Mouse (Mus musculus) small intestine, adult 2 months (tissue): Measurements from ENCODE around the gene Rad9b. TPM values are rescaled to one million over a fixed set of nuclear protein-coding genes. Genes with fewer than 3 reads are reported as not detected.

Experiments used
- H3K27ac ChIP-seq: fragments of 200-500 bp; 2 replicates; pipeline ENCODE4 v1.5.1; 2012; ENCODE audit warnings: low read depth, low read length, control low read depth, inconsistent platforms; ENCODE audit not compliant: insufficient read depth
- H3K27me3 ChIP-seq: fragments of 200-500 bp; 2 replicates; pipeline ENCODE4 v1.6.1; 2012; ENCODE audit warnings: mild to moderate bottlenecking, moderate library complexity, low read length, inconsistent platforms; ENCODE audit not compliant: control insufficient read depth, insufficient read depth
- H3K36me3 ChIP-seq: fragments of 200-500 bp; 2 replicates; pipeline ENCODE4 v1.6.1; 2012; ENCODE audit warnings: mild to moderate bottlenecking, low read length, control low read depth, inconsistent platforms; ENCODE audit not compliant: control insufficient read depth, insufficient read depth
- H3K4me1 ChIP-seq: fragments of 200-500 bp; 2 replicates; pipeline ENCODE4 v1.6.1; 2012; ENCODE audit warnings: low read length, inconsistent platforms, mixed read lengths; ENCODE audit not compliant: control insufficient read depth, insufficient read depth, insufficient read length
- H3K4me3 ChIP-seq: fragments of 200-500 bp; 2 replicates; pipeline ENCODE4 v1.5.1; 2012; ENCODE audit warnings: low read depth, mild to moderate bottlenecking, control low read depth, inconsistent platforms, low read length, moderate library complexity
- CTCF ChIP-seq: fragments of 200-500 bp; IDR thresholded peaks from 2 replicates; pipeline ENCODE4 v1.5.1; 2012; ENCODE audit warnings: low read depth, mild to moderate bottlenecking, control low read depth, inconsistent platforms, low read length, moderate library complexity, mixed read lengths; ENCODE audit not compliant: insufficient replicate concordance, insufficient read length; ENCODE audit errors: extremely low read depth
- POLR2A ChIP-seq: fragments of 200-500 bp; IDR thresholded peaks from 2 replicates; pipeline ENCODE4 v1.6.1; 2012; ENCODE audit warnings: low read depth, mild to moderate bottlenecking, control low read depth, inconsistent platforms, low read length, moderate library complexity
- WGBS: fragments of 180-500 bp; shearing (Covaris S2); methylation state at CpG from one replicate; pipeline ENCODE4 v1.1.7; 2018; 5-methylcytosine and 5-hydroxymethylcytosine counted together
- polyA plus RNA-seq: library from polyadenylated mRNA; depleted of rRNA; stranded (reverse); fragments of >200 nt; gene quantifications from 2 replicates; pipeline ENCODE4 v1.2.3, GENCODE M21; 2012

Gene Rad9b
- polyA plus RNA-seq, 1 experiment, result 0.98 TPM

- no peak for TF ChIP-seq POLR2A
- TF ChIP-seq CTCF, result no peak
- 85% methylated on average over 7 of the region's 7 CpGs for WGBS
- no peak overlapping the region for H3K27ac ChIP-seq
- H3K36me3 ChIP-seq, result no peaks in the 10 kb centered on the region
- no peak overlapping the region for H3K4me3 ChIP-seq
- peaks cover 4% of the 10 kb centered on the region; the same call in 1 of the 2 replicates for H3K4me1 ChIP-seq
- no peaks in the 10 kb centered on the region for H3K27me3 ChIP-seq
Measured at GRCm38 (mm10) chr5:122336554-122337294, 17.3 kb downstream of the Rad9b start.

GRCm38 (mm10) chr5:122334682-122335081 is 19.4 kb downstream of the Rad9b start:
- peaks cover 4% of the 10 kb centered on the region; the same call in 1 of the 2 replicates for H3K4me1 ChIP-seq
- TF ChIP-seq CTCF, result no peak
- TF ChIP-seq POLR2A, result no peak
- H3K27me3 ChIP-seq, result no peaks in the 10 kb centered on the region
- H3K36me3 ChIP-seq, result no peaks in the 10 kb centered on the region
- H3K27ac ChIP-seq, result no peak overlapping the region
- 25% methylated on average over 3 of the region's 3 CpGs for WGBS
- no peak overlapping the region for H3K4me3 ChIP-seq

GRCm38 (mm10) chr5:122330269-122330668 is 23.8 kb downstream of the Rad9b start:
- Histone ChIP-seq H3K36me3 (peaks cover 8% of the 10 kb centered on the region), H3K27me3 (no peaks in the 10 kb centered on the region), H3K27ac (no peak overlapping the region), H3K4me3 (no peak overlapping the region), H3K4me1 (peaks cover 4% of the 10 kb centered on the region; the same call in 1 of the 2 replicates)
- TF ChIP-seq CTCF, result no peak
- no peak for TF ChIP-seq POLR2A
- 69% methylated on average over 4 of the region's 4 CpGs for WGBS

GRCm38 (mm10) chr5:122327283-122327682 is 26.8 kb downstream of the Rad9b start:
- WGBS, result 89% methylated on average over 3 of the region's 3 CpGs
- TF ChIP-seq POLR2A (no peak), CTCF (no peak)
- H3K4me3 ChIP-seq, result no peak overlapping the region
- peaks cover 24% of the 10 kb centered on the region for H3K36me3 ChIP-seq
- H3K27me3 ChIP-seq, result no peaks in the 10 kb centered on the region
- H3K27ac ChIP-seq, result no peak overlapping the region
- H3K4me1 ChIP-seq, result no peaks in the 10 kb centered on the region

GRCm38 (mm10) chr5:122325477-122325876 is 28.6 kb downstream of the Rad9b start:
- Histone ChIP-seq H3K4me3 (no peak overlapping the region), H3K27ac (no peak overlapping the region), H3K4me1 (no peaks in the 10 kb centered on the region), H3K36me3 (peaks cover 37% of the 10 kb centered on the region), H3K27me3 (no peaks in the 10 kb centered on the region)
- WGBS, result 90% methylated on average over 8 of the region's 8 CpGs
- TF ChIP-seq POLR2A, result no peak
- no peak for TF ChIP-seq CTCF

GRCm38 (mm10) chr5:122324608-122325431 is 29.2 kb downstream of the Rad9b start:
- peaks cover 42% of the 10 kb centered on the region for H3K36me3 ChIP-seq
- TF ChIP-seq POLR2A (no peak), CTCF (no peak)
- H3K4me3 ChIP-seq, result no peak overlapping the region
- no peaks in the 10 kb centered on the region for H3K27me3 ChIP-seq
- 84% methylated on average over 23 of the region's 23 CpGs for WGBS
- H3K4me1 ChIP-seq, result no peaks in the 10 kb centered on the region
- H3K27ac ChIP-seq, result no peak overlapping the region

- H3K4me1 ChIP-seq, result no peaks in the 10 kb centered on the region
- no peaks in the 10 kb centered on the region for H3K27me3 ChIP-seq
- peaks cover 46% of the 10 kb centered on the region for H3K36me3 ChIP-seq
- no peak for TF ChIP-seq CTCF
- TF ChIP-seq POLR2A, result no peak
- H3K4me3 ChIP-seq, result no peak overlapping the region
- H3K27ac ChIP-seq, result no peak overlapping the region
- 90% methylated on average over 8 of the region's 8 CpGs for WGBS
Measured at GRCm38 (mm10) chr5:122323523-122323922, 30.5 kb downstream of the Rad9b start.
